Mouse (Mus musculus) c-Kit-positive CD71-negative TER-119-negative erythroid progenitor cells, embryonic 14.5 days (primary cell): ENCODE data around the gene Zfp706.

Experiments
- DNase-seq: peaks from one replicate; pipeline ENCODE4 v3.0.0-alpha.2; 2013; ENCODE audit warnings: low read depth

The Zfp706 gene

DNA sequence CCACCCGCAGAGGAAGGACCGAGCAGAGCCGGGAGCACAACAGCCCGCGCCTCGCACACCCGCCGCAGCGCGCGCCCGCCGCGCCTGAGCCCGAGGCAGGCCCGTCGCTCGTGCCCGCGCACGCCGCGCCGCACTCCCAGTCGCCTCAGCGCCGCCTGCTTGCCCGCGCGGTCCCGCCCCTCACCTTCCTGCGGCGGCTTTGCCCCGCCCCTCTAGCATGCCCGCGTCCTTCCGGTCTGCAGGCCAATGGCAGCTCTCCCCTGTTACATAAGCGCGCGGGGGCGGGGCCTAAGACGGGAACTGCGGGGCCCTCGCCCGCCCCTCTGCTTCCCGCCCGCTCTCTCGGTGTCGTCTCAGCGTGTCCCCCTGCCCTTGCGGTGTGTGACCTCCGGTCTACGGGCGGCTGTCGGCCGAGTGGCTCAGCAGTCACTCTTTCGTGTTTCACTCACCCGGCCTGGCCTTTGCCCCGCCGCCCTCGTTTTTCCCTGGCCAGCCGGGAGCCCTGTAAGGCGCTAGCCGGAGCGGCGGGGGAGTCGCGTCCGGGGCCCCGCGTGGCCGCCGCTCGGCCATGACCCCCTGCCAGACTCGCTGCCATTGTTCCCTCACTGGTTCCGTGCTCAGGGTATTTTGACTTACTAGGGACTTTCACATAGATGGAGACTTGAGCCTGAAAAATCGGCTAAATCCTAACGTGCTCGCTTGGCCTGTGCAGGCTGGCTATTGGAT is at the start of gene Zfp706:
Gene Zfp706 (minus strand): TSS at position 541 of the 726 bp plus-strand sequence.
- DNase-seq: peak; percentile 95

DNA sequence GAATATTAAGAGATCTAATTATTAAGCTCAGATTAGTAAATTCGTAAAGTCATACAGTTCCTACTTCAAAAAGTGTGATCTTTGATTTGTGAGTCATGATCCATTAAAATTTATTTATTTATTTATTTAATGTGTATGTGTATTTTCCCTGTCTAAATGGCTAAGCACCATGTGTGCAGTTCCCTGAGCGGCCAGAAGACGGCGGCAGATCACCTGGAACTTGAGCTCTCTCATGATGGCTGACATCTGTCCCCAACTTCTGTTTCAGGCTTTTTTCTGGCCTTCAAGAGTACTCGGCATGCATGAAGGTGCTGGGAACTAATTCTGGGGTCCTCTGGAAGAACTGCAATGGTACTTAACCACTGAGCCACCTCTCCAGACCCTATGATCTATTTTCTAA is 47.0 kb upstream of the Zfp706 start:
- no peak for DNase-seq

DNA sequence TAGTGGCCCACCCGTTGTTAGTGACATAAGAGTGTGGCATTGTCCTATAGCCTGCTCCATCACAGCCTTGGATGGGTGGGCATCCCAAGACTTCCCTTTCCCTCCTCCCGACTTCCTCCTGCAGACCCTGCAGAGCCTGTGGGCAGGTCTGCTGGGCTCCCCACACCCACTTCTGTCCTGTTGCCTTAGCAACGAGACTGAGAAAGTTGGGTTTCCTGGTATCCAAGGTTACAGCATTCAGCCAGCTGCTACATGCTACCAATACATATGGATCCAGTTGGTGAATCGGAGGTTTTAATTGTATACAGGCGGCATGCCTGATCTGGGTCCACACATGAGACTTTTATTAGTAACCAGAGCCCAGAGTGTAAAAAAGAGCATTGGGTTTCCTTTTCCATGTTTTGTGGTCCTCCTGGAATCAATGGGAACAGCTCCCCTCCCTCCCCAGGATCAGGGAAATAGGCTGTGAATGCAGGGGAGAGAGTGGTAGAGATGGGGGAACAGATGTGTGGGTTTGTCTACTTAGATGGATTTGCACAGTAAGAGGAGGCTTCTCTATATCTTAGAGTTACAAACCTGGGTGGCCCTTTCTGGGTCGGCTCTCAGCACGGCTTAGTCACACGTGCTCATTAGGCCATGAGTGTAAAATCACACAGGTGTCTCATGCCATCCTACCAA is 45.7 kb upstream of the Zfp706 start:
- DNase-seq: no peak

DNA sequence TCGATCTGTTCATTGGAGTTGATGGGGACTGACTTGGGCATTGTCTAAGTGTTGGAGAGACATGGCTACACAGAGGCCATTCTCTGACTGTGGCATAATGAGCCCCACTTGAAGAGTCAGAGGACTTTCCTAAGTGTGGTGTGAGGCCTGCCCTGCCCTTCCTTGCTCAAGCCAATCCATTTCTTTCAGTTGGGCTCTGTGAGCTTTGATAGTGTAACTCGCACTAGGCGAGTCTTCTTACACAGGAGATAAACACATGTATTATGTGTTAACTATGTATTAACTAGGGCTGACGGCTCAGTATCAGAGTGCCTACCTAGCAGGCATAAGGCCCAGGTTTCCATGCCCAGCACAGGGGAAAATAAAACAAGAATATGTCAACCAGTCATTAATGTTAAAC is 39.8 kb upstream of the Zfp706 start:
- no peak for DNase-seq

DNA sequence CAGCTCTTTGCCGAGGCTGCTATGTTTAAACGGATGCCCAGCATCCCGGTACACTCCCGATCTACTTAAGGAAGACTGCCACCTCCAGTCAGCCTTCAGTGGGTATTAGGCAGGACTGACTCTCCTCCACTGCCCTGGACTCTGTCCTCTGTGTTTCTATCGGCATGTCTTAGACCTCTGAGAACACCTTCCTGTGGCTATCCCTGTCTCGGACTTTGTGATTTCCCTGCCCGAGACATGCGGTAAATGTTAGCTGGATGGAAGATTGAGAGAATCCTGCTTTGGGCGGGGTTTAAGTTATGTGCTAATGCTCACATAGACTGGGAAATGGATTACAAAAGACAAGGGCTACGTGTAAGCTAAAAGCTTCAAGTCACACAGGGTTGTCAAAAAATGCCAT is 39.0 kb upstream of the Zfp706 start:
- DNase-seq: no peak

DNA sequence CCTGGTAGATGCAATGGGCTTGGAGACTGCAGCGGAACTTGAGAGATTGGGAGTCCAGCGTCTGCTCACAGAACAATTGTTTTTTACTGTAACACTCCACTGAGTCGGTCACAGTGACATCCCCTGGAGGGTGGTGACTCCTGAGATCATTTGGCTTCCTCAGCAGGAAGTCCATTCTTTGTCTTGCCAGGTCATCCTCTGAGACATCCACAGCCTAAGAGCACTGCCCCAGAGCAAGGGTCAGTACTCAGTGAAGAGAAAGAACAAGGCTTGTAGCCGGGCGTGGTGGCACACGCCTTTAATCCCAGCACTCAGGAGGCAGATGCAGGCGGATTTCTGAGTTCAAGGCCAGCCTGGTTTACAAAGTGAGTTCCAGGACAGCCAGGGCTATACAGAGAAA is 38.6 kb upstream of the Zfp706 start:
- DNase-seq: no peak

DNA sequence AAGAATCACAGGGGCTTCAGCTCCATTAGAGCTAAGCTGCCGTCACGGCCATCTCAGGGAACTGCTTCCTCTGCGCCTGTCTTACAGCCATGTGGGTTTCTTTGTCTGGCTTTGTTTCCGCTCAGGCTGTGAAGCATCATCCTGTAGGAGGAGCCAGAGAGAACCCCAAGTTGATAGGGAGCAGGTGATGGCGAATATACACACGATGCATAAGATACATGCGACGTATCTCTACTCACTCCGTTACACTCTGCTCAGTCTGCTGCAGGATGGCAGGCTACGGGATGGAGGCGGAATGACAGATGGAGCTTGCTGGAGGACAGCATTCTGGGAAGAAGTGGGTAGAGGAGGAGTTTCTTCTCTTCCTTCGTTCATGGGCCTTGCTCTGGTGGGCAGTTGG is 37.9 kb upstream of the Zfp706 start:
- DNase-seq: no peak

DNA sequence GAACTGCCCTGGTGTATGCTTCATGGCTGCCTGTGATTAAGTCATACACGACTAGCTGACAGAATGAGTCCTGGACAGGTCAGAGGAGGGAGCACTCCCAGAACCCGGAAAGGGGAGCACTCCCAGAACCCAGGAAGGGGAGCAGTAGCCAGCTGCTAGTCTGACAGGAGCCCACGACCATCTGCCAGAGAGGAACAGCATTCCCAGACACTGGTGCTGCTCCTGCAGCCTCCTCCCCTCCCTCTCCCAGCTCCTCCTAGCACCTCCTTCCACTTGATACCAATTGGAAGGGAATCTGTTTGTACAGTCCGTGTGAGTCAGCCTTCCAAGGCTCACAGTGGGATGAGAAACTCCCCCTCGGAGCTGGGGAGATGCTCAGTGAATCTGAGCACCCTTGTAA is 35.0 kb upstream of the Zfp706 start:
- no peak for DNase-seq

DNA sequence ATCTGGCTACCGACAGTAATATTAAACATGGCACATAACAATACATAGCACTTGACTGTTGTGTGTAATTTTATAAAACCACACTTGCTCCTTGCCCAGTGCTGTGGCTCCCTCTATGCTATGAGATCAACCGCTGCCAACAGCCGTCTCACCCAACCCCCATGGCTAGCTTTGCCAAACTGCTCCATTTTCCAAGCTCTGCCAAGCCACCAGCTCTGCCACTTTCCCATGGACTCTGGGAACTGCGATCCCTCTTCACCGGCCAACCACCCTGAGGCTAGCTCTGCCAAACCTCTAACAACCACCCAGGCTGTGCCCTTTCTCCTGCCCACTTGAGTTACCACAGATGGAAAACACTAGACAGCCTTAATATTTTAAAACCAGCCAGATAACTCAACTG is 33.6 kb upstream of the Zfp706 start:
- no peak for DNase-seq

DNA sequence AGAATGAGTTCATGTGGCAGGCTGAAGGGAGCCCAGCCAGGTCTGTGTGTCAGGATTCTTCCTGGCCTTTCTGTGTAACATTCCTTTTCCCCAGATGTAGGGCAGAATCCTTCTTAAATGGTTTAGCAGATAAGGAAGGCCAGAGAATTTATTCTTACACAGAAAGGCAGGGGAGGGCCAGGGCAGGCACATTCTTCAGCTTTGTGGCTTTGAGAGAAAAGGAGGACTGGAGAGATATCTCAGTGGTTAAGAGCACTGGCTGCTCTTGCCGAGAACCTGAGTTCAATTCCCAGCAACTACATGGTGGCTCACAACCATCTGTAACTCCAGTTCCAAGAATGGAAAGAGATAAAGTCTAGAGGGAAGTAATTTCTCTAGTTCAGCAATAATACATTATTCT is 31.1 kb upstream of the Zfp706 start:
- no peak for DNase-seq

DNA sequence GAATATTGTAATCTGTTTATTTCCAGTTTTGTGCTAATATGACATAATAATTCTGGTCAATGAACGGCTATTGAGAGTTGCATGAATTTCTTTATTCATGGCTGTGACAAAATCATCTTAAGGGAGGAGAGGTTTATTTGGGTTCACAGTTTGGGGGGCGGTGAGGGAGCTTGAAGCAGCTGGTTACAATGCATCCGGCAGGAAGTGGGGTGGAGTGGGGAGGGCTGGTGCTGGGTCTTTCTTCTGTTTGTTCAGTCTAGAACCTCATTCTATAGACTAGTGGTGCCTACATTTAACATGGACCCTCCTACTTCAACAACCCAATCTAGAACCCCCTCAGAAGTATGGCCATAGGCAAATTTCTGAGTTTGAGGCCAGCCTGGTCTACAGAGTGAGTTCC is 30.1 kb upstream of the Zfp706 start:
- DNase-seq: no peak

DNA sequence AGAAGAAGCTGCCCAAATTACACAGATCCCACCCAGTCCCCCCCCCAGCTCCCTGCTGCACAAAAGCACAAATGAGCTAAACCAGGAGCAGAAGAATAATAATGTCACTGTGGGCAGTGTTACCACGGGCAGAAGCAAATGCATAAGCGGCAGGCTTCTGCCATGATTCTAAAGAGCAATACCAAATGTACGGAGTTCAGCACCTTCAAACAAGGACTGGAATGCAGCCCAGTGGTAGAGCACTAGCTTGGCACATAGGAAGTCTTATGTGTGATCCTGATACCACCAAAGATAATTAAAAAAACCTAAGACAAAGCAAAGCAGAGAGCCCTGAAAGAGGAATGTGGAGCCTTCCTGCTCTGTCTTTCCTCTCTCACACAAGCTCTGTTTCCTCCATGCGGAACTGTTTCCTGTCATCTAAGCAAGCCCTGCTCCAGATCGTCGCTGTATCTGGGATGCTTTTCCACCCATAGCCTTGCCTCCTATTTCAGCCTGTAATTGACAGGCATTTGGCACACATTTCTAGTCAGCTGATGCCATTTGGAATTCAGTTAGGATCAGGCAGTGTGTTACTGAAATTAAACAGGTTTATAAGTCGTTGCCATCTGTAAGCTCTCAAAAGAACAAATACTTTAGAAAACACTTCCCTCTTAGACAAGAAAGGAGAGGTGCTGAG is 29.0 kb upstream of the Zfp706 start:
- DNase-seq: no peak

DNA sequence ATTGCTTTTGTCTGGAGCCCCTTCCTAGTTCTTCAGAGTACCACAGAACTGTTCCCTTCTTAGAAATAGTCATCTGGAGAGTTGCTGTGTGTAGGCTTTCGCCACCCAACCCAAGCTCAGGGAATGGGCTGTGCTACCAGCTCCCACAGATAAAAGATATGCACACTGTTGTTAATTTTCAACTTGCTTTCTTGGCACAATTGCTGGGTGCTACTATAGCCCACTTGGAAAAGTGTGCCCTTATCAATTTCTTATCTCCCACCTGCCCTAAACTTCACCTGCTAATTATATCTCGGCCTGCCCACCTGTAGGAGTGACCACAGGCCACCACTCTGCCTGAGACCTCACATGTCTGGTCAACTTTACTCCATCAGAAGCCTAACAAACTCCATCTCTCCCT is 26.6 kb upstream of the Zfp706 start:
- DNase-seq: no peak

DNA sequence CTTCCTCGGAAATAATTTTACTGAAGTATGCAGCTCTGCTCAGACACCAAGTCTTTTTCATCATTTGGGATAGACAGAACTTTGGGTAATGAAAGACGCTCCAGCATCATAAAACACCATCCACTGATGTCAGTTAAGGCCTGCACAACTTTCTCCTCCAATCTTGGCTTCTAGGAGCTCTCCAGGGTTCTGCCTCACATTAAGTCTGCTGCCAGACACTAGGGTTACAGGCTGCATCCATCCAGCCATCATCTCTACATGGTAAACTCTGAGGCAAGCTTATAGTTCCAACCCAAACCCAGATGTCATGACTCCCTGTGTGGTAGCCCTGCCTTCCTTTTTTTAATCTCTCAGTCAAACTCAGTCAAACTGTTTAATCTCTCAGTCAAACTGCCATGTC is 25.9 kb upstream of the Zfp706 start:
- no peak for DNase-seq

DNA sequence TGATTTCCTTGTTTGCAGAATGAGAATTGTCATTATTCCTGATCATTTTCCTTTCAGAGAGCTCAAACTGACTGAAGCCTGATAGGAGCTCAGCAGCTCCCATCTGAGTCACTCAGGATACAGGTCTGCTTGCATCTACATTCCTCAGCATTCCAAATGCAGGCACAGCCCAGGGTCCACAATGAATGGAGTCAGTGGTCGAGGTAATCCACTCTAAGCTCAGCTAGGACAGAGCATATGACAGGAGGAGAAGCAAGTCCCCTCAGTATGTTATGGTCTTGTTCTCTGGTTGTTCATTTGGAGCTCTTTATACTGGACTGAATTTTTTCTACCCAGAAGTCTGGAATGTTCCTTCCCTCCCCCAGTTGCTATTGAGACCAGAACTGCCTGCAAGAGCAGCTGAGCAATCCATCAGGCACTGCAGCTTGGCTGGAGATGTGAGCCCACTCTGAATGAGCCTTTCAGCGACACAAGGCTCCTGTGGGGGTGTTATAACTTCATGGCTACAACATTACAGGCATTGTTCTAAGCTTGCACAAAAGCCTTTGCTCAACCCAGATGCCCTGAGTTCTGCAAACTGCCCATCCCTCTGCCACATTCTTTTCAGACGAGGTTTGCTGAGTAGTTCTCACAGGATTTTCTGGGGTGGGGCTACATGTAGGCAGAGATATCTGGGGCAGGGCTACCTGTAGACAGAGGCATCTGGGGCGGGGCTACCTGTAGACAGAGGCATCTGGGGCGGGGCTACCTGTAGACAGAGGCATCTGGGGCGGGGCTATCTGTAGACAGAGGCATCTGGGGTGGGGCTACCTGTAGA is 24.0 kb upstream of the Zfp706 start:
- no peak for DNase-seq

DNA sequence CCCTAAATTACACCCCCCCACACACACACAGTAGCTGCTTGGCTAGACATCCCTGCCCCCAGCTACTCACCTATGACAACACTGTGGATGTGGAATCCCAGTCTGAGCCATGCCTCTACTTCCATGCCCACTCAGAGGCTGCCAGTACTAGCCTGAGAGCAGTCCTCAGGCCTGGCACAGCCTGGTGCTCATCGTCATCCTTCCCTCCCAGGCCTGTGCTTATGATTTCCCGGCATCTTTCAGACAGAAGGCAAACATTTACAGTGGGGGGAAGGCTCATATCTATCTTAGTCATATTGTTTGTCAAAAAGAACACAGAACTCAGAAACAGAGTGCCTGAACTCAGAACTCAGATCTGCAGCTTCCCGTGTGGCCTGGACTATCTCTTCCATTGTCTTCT is 23.4 kb upstream of the Zfp706 start:
- no peak for DNase-seq

DNA sequence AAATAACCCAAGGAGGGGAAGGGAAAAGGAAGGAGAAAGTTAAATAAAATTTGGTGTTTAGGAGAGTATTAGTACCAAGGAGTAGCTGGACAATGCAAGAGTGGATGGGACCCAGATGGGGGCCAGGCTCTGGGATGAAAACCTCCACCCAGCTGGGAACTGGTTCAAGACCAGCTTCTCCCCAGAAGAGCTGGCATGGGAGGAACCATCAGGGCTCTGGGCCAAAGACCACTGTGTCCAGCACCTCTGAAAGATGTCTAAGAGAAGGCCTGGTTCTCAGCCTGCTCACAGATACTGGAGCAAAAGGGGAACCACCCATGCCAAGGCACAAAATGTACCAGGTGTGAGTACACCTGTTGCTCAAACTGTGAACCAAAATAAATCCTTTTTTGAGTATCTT is 20.4 kb upstream of the Zfp706 start:
- no peak for DNase-seq

DNA sequence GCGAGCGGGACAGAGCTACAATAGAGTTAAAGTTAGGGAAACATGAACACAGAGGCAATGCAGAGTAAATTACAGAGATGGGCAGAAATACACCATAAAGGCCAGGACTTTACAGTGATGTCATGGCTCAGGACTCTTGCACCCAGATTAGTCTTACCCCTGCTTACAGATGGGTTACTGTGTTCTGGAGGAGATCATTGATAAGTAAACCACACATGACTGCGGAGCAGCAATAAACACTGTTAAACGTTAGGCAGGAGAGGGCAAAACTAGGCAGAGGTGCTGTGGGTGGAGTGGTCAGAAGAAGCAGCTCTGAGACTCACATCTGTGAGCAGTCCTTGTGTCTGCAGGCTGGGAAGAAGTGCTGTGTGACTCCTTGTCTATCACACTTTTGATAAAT is 18.9 kb upstream of the Zfp706 start:
- DNase-seq: no peak

DNA sequence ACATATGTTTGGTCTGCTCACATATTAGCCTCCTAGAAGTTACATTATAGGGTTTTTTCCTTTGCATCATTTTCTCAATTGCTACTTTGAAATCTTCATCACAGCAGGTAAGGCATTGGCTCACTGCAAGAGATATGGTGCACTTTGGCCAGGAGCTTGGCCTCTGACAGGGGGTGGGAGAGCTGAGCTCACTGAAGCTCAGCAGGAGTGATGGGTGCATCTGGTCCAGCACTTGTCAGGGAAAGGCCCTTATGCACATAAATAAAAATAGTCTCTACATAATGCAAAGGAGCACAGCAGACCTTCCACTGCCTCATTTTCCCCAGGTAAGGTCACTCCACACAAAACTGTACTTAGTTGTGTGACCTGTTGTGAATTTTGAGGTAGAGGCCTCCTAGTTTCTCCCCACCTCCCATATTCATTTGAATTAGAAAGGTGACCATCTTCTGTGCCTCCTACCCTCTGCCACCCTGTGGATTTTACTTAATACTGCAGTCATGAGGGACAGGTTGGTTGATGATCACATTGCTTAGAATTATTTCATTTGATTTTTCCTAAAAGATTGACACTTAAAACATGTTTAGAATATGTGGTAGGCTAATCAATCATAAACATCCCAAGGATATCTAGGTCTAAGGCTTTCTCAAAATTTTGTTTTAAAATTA is 13.1 kb upstream of the Zfp706 start:
- no peak for DNase-seq

DNA sequence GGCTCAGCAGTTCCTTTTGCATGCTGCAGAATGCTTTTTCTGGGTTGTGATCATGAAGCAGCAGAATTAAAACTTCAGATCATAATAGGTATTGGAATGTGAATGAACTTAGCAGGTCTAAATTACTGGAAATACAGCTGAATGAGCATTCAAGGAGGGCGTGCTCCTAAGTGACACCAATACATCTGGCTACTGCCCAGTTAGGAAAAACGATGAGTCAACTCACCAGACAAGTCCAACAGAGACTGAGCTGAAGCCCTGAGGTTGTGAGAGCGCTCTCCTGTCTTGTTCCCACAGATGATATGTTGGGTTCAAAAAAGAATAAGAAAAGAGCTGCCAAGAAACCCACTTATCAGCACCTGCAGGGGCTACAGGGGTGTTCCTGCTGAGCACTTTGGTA is 11.9 kb upstream of the Zfp706 start:
- DNase-seq: no peak

DNA sequence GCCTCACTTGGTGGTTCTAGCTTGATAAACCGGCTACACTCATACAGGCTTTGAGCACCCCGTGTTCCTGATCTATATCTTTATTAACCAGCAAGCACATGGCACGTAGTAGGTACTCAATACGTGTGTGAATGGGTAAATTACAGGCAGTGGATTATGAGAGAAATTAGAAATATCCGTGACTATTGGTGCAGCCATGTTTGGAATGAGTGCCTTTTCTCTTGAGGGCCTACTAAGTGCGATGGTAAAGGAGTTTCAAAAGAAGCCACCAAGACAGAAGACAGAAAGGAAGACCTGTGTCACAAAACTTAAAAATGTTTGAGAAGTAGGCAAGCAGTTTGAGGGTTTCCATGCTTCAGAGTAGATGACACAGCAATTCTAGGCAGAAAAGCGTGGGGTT is 4.3 kb upstream of the Zfp706 start:
- no peak for DNase-seq

DNA sequence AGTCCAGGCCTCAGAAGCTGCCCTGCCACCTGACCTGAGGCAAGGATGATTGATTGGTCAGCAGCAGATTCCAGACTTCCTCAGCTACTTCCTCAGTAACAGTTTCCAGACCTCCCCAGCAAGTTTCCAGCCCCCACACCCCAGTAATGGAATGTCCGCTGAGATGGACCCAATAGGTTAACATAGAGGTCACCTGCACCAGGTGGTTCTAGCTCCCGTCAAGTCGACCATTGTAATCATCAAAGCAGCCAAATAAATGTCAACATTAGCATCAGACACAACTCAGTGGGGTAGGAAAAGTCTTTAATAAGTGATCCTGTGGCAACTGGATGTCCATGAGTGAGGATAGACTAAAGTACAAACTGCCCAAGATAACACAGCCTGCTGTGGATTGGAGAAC is 3.7 kb upstream of the Zfp706 start:
- DNase-seq: no peak
